Mouse (Mus musculus) stomach, embryonic 16.5 days (tissue): ENCODE measurements around the gene Mapk8ip1. TPM values are rescaled to one million over a fixed set of nuclear protein-coding genes. Genes with fewer than 3 reads are reported as not detected.

Experiments used
- ATAC-seq: fragments of 200-750 bp; cut with Nextera tagmentation; 2 replicates; pipeline ENCODE4 v1.8.0; 2017; ENCODE audit warnings: moderate number of reproducible peaks, moderate TSS enrichment; ENCODE audit not compliant: insufficient read depth, low FRiP score
- H3K27ac ChIP-seq: fragments of 300-500 bp; sonication (generic); 2 replicates; pipeline ENCODE4 v1.5.1; 2014; ENCODE audit warnings: low read length
- H3K27me3 ChIP-seq: fragments of 300-500 bp; sonication (generic); 2 replicates; pipeline ENCODE4 v1.6.1; 2014; ENCODE audit warnings: low read length, control low read depth, mixed read lengths; ENCODE audit not compliant: control insufficient read depth, insufficient read depth
- H3K36me3 ChIP-seq: fragments of 300-500 bp; sonication (generic); 2 replicates; pipeline ENCODE4 v1.6.1; 2014; ENCODE audit warnings: low read length; ENCODE audit not compliant: control insufficient read depth, insufficient read depth
- H3K4me1 ChIP-seq: fragments of 300-500 bp; sonication (generic); 2 replicates; pipeline ENCODE4 v1.6.1; 2014; ENCODE audit warnings: low read length, control low read depth, mixed read lengths; ENCODE audit not compliant: control insufficient read depth, insufficient read depth
- H3K4me2 ChIP-seq: fragments of 300-500 bp; sonication (generic); 2 replicates; pipeline ENCODE4 v1.6.1; 2014; ENCODE audit warnings: low read depth, low read length, mixed read lengths
- H3K4me3 ChIP-seq: fragments of 300-500 bp; sonication (generic); replicated peaks from 2 replicates; pipeline ENCODE4 v1.5.1; 2014; ENCODE audit warnings: mild to moderate bottlenecking, low read length
- H3K9ac ChIP-seq: fragments of 300-500 bp; sonication (generic); 2 replicates; pipeline ENCODE4 v1.6.1; 2014; ENCODE audit warnings: low read length
- H3K9me3 ChIP-seq: fragments of 300-500 bp; sonication (generic); replicated peaks from 2 replicates; pipeline ENCODE4 v1.6.1; 2016; ENCODE audit warnings: low read length, control low read depth; ENCODE audit not compliant: control insufficient read depth
- whole genome bisulfite sequencing: fragments of 180-500 bp; shearing (Covaris S2); extraction: QIAGEN DNeasy Blood & Tissue Kit; methylation state at CpG from one replicate; pipeline ENCODE4 v1.1.7; 2014; 5-methylcytosine and 5-hydroxymethylcytosine counted together
- polyA plus RNA-seq: library from polyadenylated mRNA; unstranded; fragments of >200 nt; fragmentation: Nextera tagmentation; extraction: Ambion mirVana; gene quantifications from 2 replicates; pipeline ENCODE4 v1.2.1, GENCODE M21; 2015

The Mapk8ip1 gene
- polyA plus RNA-seq, 1 experiment from 2014 or later, result 14.9 TPM

- H3K4me2 ChIP-seq, result peak overlapping the region; percentile 40; the same call in 1 of the 2 replicates
- H3K9me3 ChIP-seq, result no peaks in the 10 kb centered on the region
- 0 out of 2 replicates have a peak overlapping the region, but pooled peaks have one; percentile 18 for H3K9ac ChIP-seq
- H3K27ac ChIP-seq, result no peak overlapping the region
- no peaks in the 10 kb centered on the region for H3K27me3 ChIP-seq
- no peaks in the 10 kb centered on the region for H3K36me3 ChIP-seq
- under 1% methylated on average over 5 of the region's 5 CpGs for WGBS
- H3K4me1 ChIP-seq, result peaks cover 13% of the 10 kb centered on the region
- H3K4me3 ChIP-seq, result 0 out of 2 replicates have a peak overlapping the region, but pooled peaks have one; percentile 14
- ATAC-seq, result no peak
Observed at GRCm38 (mm10) chr2:92437875-92438274, 36.8 kb upstream of the Mapk8ip1 start.

DNA sequence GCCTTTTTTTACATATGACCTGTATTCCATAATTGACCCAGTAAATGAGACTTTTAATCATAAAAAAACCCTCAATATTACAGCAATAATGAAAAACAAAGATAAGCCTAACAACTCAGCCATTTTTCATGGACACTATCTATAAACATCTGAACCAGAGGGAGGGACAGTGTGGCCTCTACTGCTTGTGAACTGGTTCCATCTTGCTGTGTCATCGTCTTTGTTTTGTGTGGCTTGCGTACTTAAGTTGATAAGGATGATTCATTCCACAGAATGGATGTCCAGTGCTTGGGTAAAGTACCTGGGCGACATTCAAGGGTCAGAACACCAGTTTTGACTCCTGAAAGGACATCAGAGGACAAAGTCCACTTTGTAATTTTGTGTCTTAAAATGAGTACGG is 36.3 kb upstream of the Mapk8ip1 start:
- H3K27me3 ChIP-seq, result no peaks in the 10 kb centered on the region
- no peaks in the 10 kb centered on the region for H3K9me3 ChIP-seq
- no peaks in the 10 kb centered on the region for H3K36me3 ChIP-seq
- H3K4me1 ChIP-seq, result peaks cover 15% of the 10 kb centered on the region
- 61% methylated on average over 4 of the region's 4 CpGs for WGBS
- H3K27ac ChIP-seq, result no peak overlapping the region
- ATAC-seq, result no peak
- H3K9ac ChIP-seq, result no peak overlapping the region
- 0 out of 2 replicates have a peak overlapping the region, but pooled peaks have one; percentile 40 for H3K4me2 ChIP-seq
- H3K4me3 ChIP-seq, result no peak overlapping the region

DNA sequence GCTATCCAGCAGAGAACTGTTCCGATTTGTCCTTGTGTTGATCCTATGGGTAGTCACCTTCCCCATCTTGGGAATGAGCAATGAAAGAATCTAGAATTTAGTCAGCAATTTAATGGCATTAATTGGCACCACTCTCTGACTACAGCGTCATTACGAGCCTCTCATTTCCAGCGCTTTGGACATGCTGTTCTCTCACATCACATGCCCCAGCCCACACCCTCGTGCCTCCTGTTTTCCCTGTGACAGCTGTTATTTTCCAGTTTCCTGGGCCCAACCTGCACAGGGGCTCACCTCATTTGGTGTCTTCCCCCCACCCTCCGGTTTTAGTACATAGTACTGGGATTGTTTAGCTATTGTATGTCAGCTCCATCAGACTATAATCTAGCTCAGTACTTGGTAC is 34.0 kb upstream of the Mapk8ip1 start:
- Histone ChIP-seq H3K4me3 (no peak overlapping the region), H3K4me1 (peaks cover 33% of the 10 kb centered on the region), H3K9me3 (no peaks in the 10 kb centered on the region), H3K27ac (no peak overlapping the region), H3K9ac (no peak overlapping the region), H3K36me3 (no peaks in the 10 kb centered on the region), H3K4me2 (no peak overlapping the region), H3K27me3 (no peaks in the 10 kb centered on the region)
- ATAC-seq, result no peak
- WGBS, result 48% methylated on average over 6 of the region's 6 CpGs

DNA sequence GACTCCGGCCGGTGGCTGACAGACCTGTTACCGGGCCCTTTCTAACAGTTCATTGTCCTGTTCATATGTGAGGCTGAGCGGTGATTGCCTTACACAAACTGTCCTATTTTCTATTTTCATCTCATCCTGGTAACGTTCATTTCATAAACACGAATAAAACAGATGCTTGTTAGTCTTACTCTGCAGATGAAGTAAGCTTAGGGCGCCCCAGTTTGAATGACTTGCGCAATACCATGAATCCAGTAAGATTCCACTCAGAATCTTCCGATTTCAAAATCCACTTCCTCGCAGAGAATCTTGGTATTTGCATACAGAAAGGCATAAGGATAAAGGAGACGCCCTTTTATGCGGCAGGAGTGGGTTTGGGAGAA is 33.3 kb upstream of the Mapk8ip1 start:
- Histone ChIP-seq H3K4me1 (peaks cover 39% of the 10 kb centered on the region), H3K4me3 (peak overlapping the region; percentile 58), H3K9me3 (no peaks in the 10 kb centered on the region), H3K27me3 (no peaks in the 10 kb centered on the region), H3K27ac (peak overlapping the region; percentile 52), H3K36me3 (no peaks in the 10 kb centered on the region), H3K9ac (peak overlapping the region; percentile 69), H3K4me2 (peak overlapping the region; percentile 82)
- no peak for ATAC-seq
- WGBS, result 5% methylated on average over 12 of the region's 12 CpGs

DNA sequence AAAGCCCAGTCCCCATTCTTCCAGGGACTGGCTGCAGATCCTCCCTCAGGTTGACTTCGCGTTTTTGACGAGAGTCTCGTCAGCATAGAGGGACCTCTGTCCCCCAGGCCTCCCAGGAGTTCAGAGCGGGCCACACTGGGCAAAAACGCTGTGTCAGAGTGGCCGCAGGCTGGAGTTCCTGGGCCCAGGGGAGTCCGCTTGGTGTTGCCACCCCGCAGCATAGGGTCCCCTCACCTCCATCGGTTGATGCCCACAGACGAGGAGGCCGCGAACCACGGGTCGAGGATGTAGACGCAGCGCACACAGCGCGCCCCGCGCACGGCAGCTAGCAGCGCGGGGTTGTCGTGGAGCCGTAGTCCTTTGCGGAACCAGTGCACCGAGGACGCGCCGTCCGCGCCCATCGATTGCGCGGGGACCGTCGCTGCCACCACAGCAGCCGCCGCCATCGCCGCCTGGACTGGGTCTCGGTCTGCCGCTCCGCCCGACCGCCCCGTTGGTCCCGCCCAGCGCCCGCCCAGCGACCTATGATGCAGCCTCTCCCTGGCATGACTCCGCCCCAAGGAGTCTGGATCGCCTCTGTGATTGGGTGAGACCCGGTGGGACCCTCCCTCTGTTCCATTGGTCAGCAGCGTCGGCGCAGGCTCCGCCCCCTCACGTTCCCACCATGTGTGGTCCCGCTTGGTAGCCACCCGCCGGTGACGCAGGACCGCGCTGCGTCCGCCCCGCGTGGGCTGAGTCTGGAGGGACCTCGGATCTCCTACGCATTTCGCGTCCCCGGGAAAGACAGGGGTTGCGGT is 32.7 kb upstream of the Mapk8ip1 start, which contains the start of gene Cry2:
Cry2 (minus strand) TSS at position 466 of the 797 bp plus-strand sequence.
- H3K36me3 ChIP-seq, result no peaks in the 10 kb centered on the region
- peaks cover 43% of the 10 kb centered on the region for H3K4me1 ChIP-seq
- H3K27ac ChIP-seq, result peak within 1 kb of the TSS; percentile 76
- peak; percentile 98 for ATAC-seq
- no peaks in the 10 kb centered on the region for H3K27me3 ChIP-seq
- H3K4me2 ChIP-seq, result peak within 1 kb of the TSS; percentile 92
- WGBS, result under 1% methylated on average over 76 of the region's 76 CpGs
- H3K9ac ChIP-seq, result peak within 1 kb of the TSS; percentile 82
- H3K9me3 ChIP-seq, result no peaks in the 10 kb centered on the region
- peak within 1 kb of the TSS; percentile 75 for H3K4me3 ChIP-seq

DNA sequence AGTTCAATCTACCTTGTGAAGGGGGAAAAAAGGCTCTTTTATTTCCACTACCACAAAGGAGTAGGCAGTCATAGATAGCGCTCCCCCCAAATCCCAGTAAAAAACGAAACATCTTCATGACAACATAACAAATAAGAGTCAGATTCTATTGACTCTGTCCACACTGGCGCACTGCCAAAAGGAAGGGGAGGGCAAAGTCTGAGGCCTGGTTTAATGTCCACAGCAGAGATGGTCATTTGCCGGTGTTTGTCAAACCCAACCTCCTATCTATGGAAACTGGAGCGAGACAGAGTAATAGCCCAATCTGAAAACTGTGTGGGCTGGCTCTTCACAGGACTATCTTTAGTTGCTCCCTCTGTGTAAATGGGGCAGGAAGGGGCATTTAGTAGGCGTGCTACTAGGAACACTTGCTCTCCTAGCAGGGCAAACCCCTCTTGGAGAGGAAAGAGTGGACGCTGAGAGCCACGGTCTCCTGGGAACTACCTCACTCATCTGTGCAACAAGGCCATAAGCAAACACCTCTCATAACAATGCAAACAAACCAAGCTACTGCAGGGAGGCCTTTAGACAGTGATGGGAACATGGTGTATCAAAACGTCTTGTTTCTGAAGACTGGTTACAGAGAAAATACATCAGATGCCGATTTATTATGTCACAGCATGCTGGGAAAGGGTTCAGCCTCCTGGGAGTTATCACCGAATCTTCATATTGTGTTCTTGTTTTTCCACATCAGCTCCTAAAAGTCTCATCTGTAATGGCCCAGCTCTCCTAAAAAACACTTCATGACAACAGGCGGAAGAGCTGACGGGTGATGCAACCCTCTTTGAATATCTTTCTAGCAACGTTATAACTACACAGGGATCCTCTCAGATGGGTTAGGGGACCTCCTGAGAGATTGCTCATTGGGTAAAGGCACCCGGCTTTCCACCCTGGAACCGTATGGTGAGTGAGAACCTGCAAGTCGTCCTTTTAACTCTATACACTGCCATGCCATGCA is 31.5 kb upstream of the Mapk8ip1 start:
- H3K4me2 ChIP-seq, result peak overlapping the region; percentile 92
- no peaks in the 10 kb centered on the region for H3K36me3 ChIP-seq
- no peaks in the 10 kb centered on the region for H3K9me3 ChIP-seq
- no peaks in the 10 kb centered on the region for H3K27me3 ChIP-seq
- H3K27ac ChIP-seq, result peak overlapping the region; percentile 76
- H3K9ac ChIP-seq, result peak overlapping the region; percentile 82
- peak overlapping the region; percentile 75 for H3K4me3 ChIP-seq
- H3K4me1 ChIP-seq, result peaks cover 55% of the 10 kb centered on the region
- 30% methylated on average over 17 of the region's 17 CpGs for WGBS
- no peak for ATAC-seq

DNA sequence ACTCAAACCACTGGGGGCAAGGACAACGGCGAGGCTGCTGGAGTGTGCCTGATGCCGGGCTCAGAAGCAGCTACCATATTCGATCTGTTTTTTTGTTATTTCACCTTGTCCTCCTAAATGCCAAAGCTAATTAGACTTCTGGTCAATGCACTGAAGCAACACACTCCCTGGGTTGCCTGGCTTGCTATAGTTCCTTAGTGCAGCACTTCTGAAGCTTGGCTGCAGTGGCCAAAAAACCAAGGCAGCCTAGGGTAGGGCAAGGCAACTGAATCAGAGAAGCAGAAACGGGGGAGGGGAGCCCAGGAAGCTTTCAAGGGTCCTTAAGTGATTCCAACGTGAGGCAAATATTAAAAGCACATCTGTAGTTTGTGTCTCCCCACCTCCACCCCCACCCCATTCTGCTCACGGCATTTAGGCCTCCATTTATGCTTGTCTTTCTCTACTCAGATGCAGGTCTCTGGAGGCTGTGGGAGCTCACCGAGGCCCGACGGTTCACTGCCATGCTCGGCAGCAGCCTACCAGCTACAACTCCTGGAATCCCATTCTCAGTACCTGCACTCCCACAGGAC is 30.6 kb upstream of the Mapk8ip1 start:
- 31% methylated on average over 11 of the region's 11 CpGs for WGBS
- Histone ChIP-seq H3K4me2 (peak overlapping the region; percentile 92), H3K4me3 (peak overlapping the region; percentile 75), H3K36me3 (no peaks in the 10 kb centered on the region), H3K27me3 (no peaks in the 10 kb centered on the region), H3K9ac (peak overlapping the region; percentile 82), H3K4me1 (peaks cover 63% of the 10 kb centered on the region), H3K9me3 (no peaks in the 10 kb centered on the region), H3K27ac (peak overlapping the region; percentile 76)
- ATAC-seq, result no peak

GRCm38 (mm10) chr2:92430723-92431541 is 29.9 kb upstream of the Mapk8ip1 start:
- Histone ChIP-seq H3K27me3 (no peaks in the 10 kb centered on the region), H3K4me1 (peaks cover 70% of the 10 kb centered on the region), H3K9ac (peak overlapping the region; percentile 82), H3K27ac (peak overlapping the region; percentile 76), H3K4me3 (peak overlapping the region; percentile 75), H3K4me2 (peak overlapping the region; percentile 92), H3K9me3 (no peaks in the 10 kb centered on the region), H3K36me3 (no peaks in the 10 kb centered on the region)
- WGBS, result 45% methylated on average over 21 of the region's 21 CpGs
- ATAC-seq, result peak; percentile 18; the same call in 1 of the 2 replicates
